12 mouse cellular contexts compared by ENCODE assay signal in the genomic region with DNA sequence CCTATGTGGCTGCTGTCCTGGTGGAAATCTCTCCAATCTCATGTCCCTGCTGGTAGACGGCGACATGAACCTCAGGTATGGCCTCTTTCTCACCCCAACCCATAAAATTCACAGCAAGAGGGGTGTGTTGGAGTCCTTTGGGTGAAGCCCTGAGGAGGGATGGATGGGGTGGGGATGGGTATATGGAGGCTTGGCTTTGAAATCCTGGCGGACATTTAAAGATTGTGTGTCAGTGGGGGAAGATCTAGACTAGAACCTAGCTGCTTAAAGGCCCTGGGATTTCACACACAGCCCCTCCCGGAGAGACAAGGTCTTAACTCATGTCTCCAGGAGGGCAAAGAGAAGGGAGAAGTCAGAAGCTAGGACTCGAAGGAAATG. TPM values are rescaled to one million over a fixed set of nuclear protein-coding genes. Genes with fewer than 3 reads are reported as not detected.
A peak's percentile ranks its signal among the peaks of the same experiment; 100 is the strongest.
DNase-seq lines count a peak whose midpoint lies in the region; ATAC-seq and TF ChIP-seq lines count a peak whose summit lies in the region.
"Had no signal": no experiment of that assay in that cellular context is flagged by ENCODE, and none has a peak within 500 bp of the region (broad histone marks: within the 10 kb centered on the region; RNA-seq: fewer than 3 reads in every experiment).

No protein-coding gene starts in this region.

- H3K79me2 ChIP-seq in heart, adult 2 months (replicated peaks; ENCODE audit: control insufficient read depth, insufficient read depth, low read length) = no peaks in the 10 kb centered on the region

- intact Hi-C loops in heart, adult 2 months (cut with DNase I) = no loop called here
- intact Hi-C loops in left cerebral cortex, postnatal 4 days (cut with DNase I) = no loop called here

- no peak for TF ChIP-seq CTCF in heart, adult 2 months (IDR thresholded peaks at IDR 0.05)

- H3K4me3 ChIP-seq in heart, embryonic 15.5 days = peak overlapping the region; percentile 52
- no peak overlapping the region for H3K4me3 ChIP-seq in heart, adult 2 months
- H3K4me3 ChIP-seq in embryonic facial prominence, embryonic 10.5 days = peak overlapping the region; percentile 57
- H3K4me3 ChIP-seq in hindbrain, embryonic 11.5 days (ENCODE audit: low read depth, low read length) = peak overlapping the region; percentile 43
- H3K4me3 ChIP-seq in midbrain, embryonic 11.5 days (ENCODE audit: low read depth, low read length) = peak overlapping the region; percentile 29; the same call in 1 of the 2 replicates

- no peak for TF ChIP-seq EP300 in heart, adult 2 months (IDR thresholded peaks at IDR 0.05; ENCODE audit: insufficient read depth, low read depth, low read length)

- H3K27me3 ChIP-seq in heart, embryonic 15.5 days = peaks cover 44% of the 10 kb centered on the region
- peaks cover 10% of the 10 kb centered on the region for H3K27me3 ChIP-seq in heart, adult 2 months (ENCODE audit: control insufficient read depth, insufficient read depth, low read length)
- H3K27me3 ChIP-seq in embryonic facial prominence, embryonic 10.5 days (replicated peaks; ENCODE audit: low read depth, poor library complexity, severe bottlenecking) = peaks cover 60% of the 10 kb centered on the region
- H3K27me3 ChIP-seq in hindbrain, embryonic 11.5 days (ENCODE audit: control insufficient read depth, insufficient read depth, low read length) = peaks cover 15% of the 10 kb centered on the region
- peaks cover 13% of the 10 kb centered on the region; the same call in 1 of the 2 replicates for H3K27me3 ChIP-seq in midbrain, embryonic 11.5 days (ENCODE audit: control insufficient read depth, insufficient read depth, low read length)

- DNase-seq in heart, adult 2 months = no peak
- DNase-seq in embryonic facial prominence, embryonic 10.5 days (ENCODE audit: low spot score) = no peak
- DNase-seq in hindbrain, embryonic 11.5 days (ENCODE audit: low spot score) = peak; percentile 46
- DNase-seq in midbrain, embryonic 11.5 days (ENCODE audit: low spot score, missing footprints) = peak; percentile 89
- no peak for DNase-seq in left cerebral cortex, adult 11 months (ENCODE audit: low spot score)
- DNase-seq in left cerebral cortex, postnatal 4 days = no peak
- DNase-seq in urinary bladder, postnatal 4 days (ENCODE audit: low spot score in 2 of 2) = no peak
- DNase-seq: layer of hippocampus, adult 9-11 months had no signal

- H3K9me3 ChIP-seq in heart, embryonic 15.5 days (replicated peaks) = no peaks in the 10 kb centered on the region
- no peaks in the 10 kb centered on the region for H3K9me3 ChIP-seq in embryonic facial prominence, embryonic 10.5 days
- H3K9me3 ChIP-seq in hindbrain, embryonic 11.5 days (ENCODE audit: control insufficient read depth, low read length) = no peaks in the 10 kb centered on the region
- no peaks in the 10 kb centered on the region for H3K9me3 ChIP-seq in midbrain, embryonic 11.5 days (ENCODE audit: control insufficient read depth, low read length)

- no peak for TF ChIP-seq POLR2A in heart, adult 2 months (IDR thresholded peaks at IDR 0.05; ENCODE audit: insufficient read depth, low read depth, low read length)

- H3K4me2 ChIP-seq in heart, embryonic 15.5 days = peak overlapping the region; percentile 93
- H3K4me2 ChIP-seq in hindbrain, embryonic 11.5 days (replicated peaks; ENCODE audit: low read depth, low read length) = peak overlapping the region; percentile 59; the same call in 1 of the 2 replicates
- peak overlapping the region; percentile 46; the same call in 1 of the 2 replicates for H3K4me2 ChIP-seq in midbrain, embryonic 11.5 days

- no peak overlapping the region for H3K9ac ChIP-seq in heart, embryonic 15.5 days
- no peak overlapping the region for H3K9ac ChIP-seq in heart, adult 2 months (ENCODE audit: low read depth, low read length)
- H3K9ac ChIP-seq in hindbrain, embryonic 11.5 days (ENCODE audit: low read depth, low read length) = no peak overlapping the region; the same call in 1 of the 2 replicates
- H3K9ac ChIP-seq in midbrain, embryonic 11.5 days (ENCODE audit: low read length) = no peak overlapping the region

- no peak overlapping the region for H3K27ac ChIP-seq in heart, embryonic 15.5 days
- H3K27ac ChIP-seq in heart, adult 2 months = no peak overlapping the region
- no peak overlapping the region for H3K27ac ChIP-seq in embryonic facial prominence, embryonic 10.5 days (replicated peaks)
- H3K27ac ChIP-seq in hindbrain, embryonic 11.5 days (ENCODE audit: low read depth, low read length) = no peak overlapping the region
- H3K27ac ChIP-seq in midbrain, embryonic 11.5 days (ENCODE audit: low read depth, low read length) = no peak overlapping the region
- H3K27ac ChIP-seq: macrophage had no signal

- peaks cover 11% of the 10 kb centered on the region for H3K4me1 ChIP-seq in heart, embryonic 15.5 days (replicated peaks)
- no peaks in the 10 kb centered on the region for H3K4me1 ChIP-seq in heart, adult 2 months (ENCODE audit: control insufficient read depth, insufficient read depth, low read length)
- peaks cover 8% of the 10 kb centered on the region for H3K4me1 ChIP-seq in embryonic facial prominence, embryonic 10.5 days
- no peaks in the 10 kb centered on the region for H3K4me1 ChIP-seq in hindbrain, embryonic 11.5 days (replicated peaks; ENCODE audit: control insufficient read depth, insufficient read depth, low read length)
- no peaks in the 10 kb centered on the region for H3K4me1 ChIP-seq in midbrain, embryonic 11.5 days (ENCODE audit: control insufficient read depth, insufficient read depth, low read length)

- H3K36me3 ChIP-seq in heart, embryonic 15.5 days = no peaks in the 10 kb centered on the region
- H3K36me3 ChIP-seq in heart, adult 2 months (ENCODE audit: control insufficient read depth, insufficient read depth, low read length) = no peaks in the 10 kb centered on the region
- no peaks in the 10 kb centered on the region for H3K36me3 ChIP-seq in embryonic facial prominence, embryonic 10.5 days (replicated peaks)
- no peaks in the 10 kb centered on the region for H3K36me3 ChIP-seq in hindbrain, embryonic 11.5 days (ENCODE audit: control insufficient read depth, insufficient read depth, low read length)
- H3K36me3 ChIP-seq in midbrain, embryonic 11.5 days (ENCODE audit: control insufficient read depth, insufficient read depth, low read length) = no peaks in the 10 kb centered on the region

- no peak for ATAC-seq in heart, embryonic 15.5 days (replicated peaks; ENCODE audit: insufficient number of reproducible peaks, insufficient read depth, low FRiP score, low read depth)
- no peak for ATAC-seq in hindbrain, embryonic 11.5 days (ENCODE audit: low FRiP score)
- peak; percentile 47; the same call in 1 of the 2 replicates for ATAC-seq in midbrain, embryonic 11.5 days (ENCODE audit: low FRiP score)

- WGBS in heart, embryonic 15.5 days = 39% methylated on average over 5 of the region's 5 CpGs
- 41% methylated on average over 5 of the region's 5 CpGs for WGBS in heart, adult 2 months
- WGBS in embryonic facial prominence, embryonic 10.5 days = 43% methylated on average over 5 of the region's 5 CpGs
- WGBS in hindbrain, embryonic 11.5 days = 52% methylated on average over 5 of the region's 5 CpGs
- WGBS in midbrain, embryonic 11.5 days = 53% methylated on average over 5 of the region's 5 CpGs

RNA-seq across cellular contexts. Expression of a gene that starts 0.9 kb away (rescaled TPM):
- polyA plus RNA-seq in heart, embryonic 15.5 days (2015; fragmentation: Nextera tagmentation; extraction: Ambion mirVana) = 0.71 and 2.6 TPM in 2 replicates
- total RNA-seq in heart, adult 2 months (2021) = under 1 TPM in 1 of 2 experiments, not detected in 1; 0.16 TPM
- polyA plus RNA-seq in heart, adult 2 months (2012; rRNA removed) = 0.37 and 0.76 TPM in 2 replicates
- polyA plus RNA-seq in embryonic facial prominence, embryonic 10.5 days (2016; fragmentation: Nextera tagmentation; extraction: Ambion mirVana) = 2.1 and 2.6 TPM in 2 replicates
- 16.0 and 18.1 TPM in 2 replicates for polyA plus RNA-seq in hindbrain, embryonic 11.5 days (2014; fragmentation: Nextera tagmentation; extraction: Ambion mirVana)
- polyA plus RNA-seq in midbrain, embryonic 11.5 days (2014; fragmentation: Nextera tagmentation; extraction: Ambion mirVana) = 8.3 and 9.0 TPM in 2 replicates
- 10 to 100 TPM in 1 of 2 experiments, 1 to 10 TPM in 1; 9.8 to 11.5 TPM for total RNA-seq in left cerebral cortex, postnatal 4 days (2021)
- total RNA-seq: gastrocnemius, postnatal 14 days had no signal
- polyA plus RNA-seq: macrophage had no signal

RNA-seq across cellular contexts. Expression of a gene that starts 33.1 kb away (rescaled TPM):
- polyA plus RNA-seq in heart, embryonic 15.5 days (2015; fragmentation: Nextera tagmentation; extraction: Ambion mirVana) = not detected in 2 replicates
- total RNA-seq in heart, adult 2 months (2021) = not detected
- polyA plus RNA-seq in heart, adult 2 months (2012; rRNA removed) = not detected in 2 replicates
- polyA plus RNA-seq in embryonic facial prominence, embryonic 10.5 days (2016; fragmentation: Nextera tagmentation; extraction: Ambion mirVana) = not detected in 2 replicates
- not detected in 2 replicates for polyA plus RNA-seq in hindbrain, embryonic 11.5 days (2014; fragmentation: Nextera tagmentation; extraction: Ambion mirVana)
- polyA plus RNA-seq in midbrain, embryonic 11.5 days (2014; fragmentation: Nextera tagmentation; extraction: Ambion mirVana) = not detected in 2 replicates
- not detected for total RNA-seq in left cerebral cortex, postnatal 4 days (2021)
- total RNA-seq: gastrocnemius, postnatal 14 days had no signal
- polyA plus RNA-seq: macrophage; thymus, postnatal 0 days had no signal

Comparison
In these comparisons a context has a peak if more than half of its experiments do, and no peak if none do; other contexts are left out.
1. DNase-seq: peak in hindbrain, embryonic 11.5 days (single experiment) and midbrain, embryonic 11.5 days (single experiment); none in heart, adult 2 months (0 of 2), embryonic facial prominence, embryonic 10.5 days (single experiment), left cerebral cortex, adult 11 months (single experiment), left cerebral cortex, postnatal 4 days (single experiment) and urinary bladder, postnatal 4 days (0 of 2).
2. Peak in every context shown above with its lines, with median percentiles within 50 percentile points of each other: H3K4me2 ChIP-seq.